Mouse (Mus musculus) ES-Bruce4 (cell line): Measurements from ENCODE around the gene Ctla4.

Experiments used
- CTCF ChIP-seq: IDR thresholded peaks from one replicate; pipeline ENCODE4 v1.8.1; 2011; ENCODE audit warnings: low read depth, low read length
- EP300 ChIP-seq: IDR thresholded peaks from 2 replicates; pipeline ENCODE4 v1.6.1; 2011; ENCODE audit warnings: low read depth, low read length; ENCODE audit not compliant: insufficient read depth

GRCm38 (mm10) chr1:60904456-60904978, 17.7 kb downstream of the Ctla4 start:
- TF ChIP-seq CTCF: no peak
- no peak for TF ChIP-seq EP300
